Comparison of ENCODE assay signal across 16 mouse cellular contexts in genomic region chr13:40725924-40726323, GRCm38 (mm10). TPM values are rescaled to one million over a fixed set of nuclear protein-coding genes. Genes with fewer than 3 reads are reported as not detected.
DNase-seq lines count a peak whose midpoint lies in the region; ATAC-seq and TF ChIP-seq lines count a peak whose summit lies in the region.
"Had no signal": no experiment of that assay in that cellular context is flagged by ENCODE, and none has a peak within 500 bp of the region (broad histone marks: within the 10 kb centered on the region; RNA-seq: fewer than 3 reads in every experiment).

No protein-coding gene starts in this region.

- no peak for ATAC-seq in hindbrain, embryonic 11.5 days (ENCODE audit: low FRiP score)
- no peak for ATAC-seq in limb, embryonic 14.5 days (ENCODE audit: low FRiP score, low read depth)
- ATAC-seq: forebrain, embryonic 13.5 days; liver, embryonic 12.5 days; lung, postnatal 0 days had no signal

- no peaks in the 10 kb centered on the region; the same call in 1 of the 2 replicates for H3K4me1 ChIP-seq in hindbrain, embryonic 11.5 days (replicated peaks; ENCODE audit: control insufficient read depth, insufficient read depth, low read length)
- peaks cover 7% of the 10 kb centered on the region; the same call in 1 of the 2 replicates for H3K4me1 ChIP-seq in limb, embryonic 14.5 days (ENCODE audit: control insufficient read depth, insufficient read depth, low read length)

- no peaks in the 10 kb centered on the region for H3K36me3 ChIP-seq in hindbrain, embryonic 11.5 days (ENCODE audit: control insufficient read depth, insufficient read depth, low read length)
- H3K36me3 ChIP-seq in limb, embryonic 14.5 days (ENCODE audit: control insufficient read depth, insufficient read depth, low read length), result no peaks in the 10 kb centered on the region
- H3K36me3 ChIP-seq: heart, embryonic 13.5 days; liver, embryonic 12.5 days had no signal

- no peak overlapping the region for H3K27ac ChIP-seq in hindbrain, embryonic 11.5 days (ENCODE audit: low read depth, low read length)
- H3K27ac ChIP-seq in limb, embryonic 14.5 days (replicated peaks; ENCODE audit: low read depth, low read length), result no peak overlapping the region
- no peak overlapping the region for H3K27ac ChIP-seq in left cerebral cortex, adult 2 months
- H3K27ac ChIP-seq: forebrain, embryonic 13.5 days; heart, embryonic 13.5 days; liver, embryonic 12.5 days had no signal

- intact Hi-C loops in left cerebral cortex, adult 2 months (cut with DNase I), result no loop called here

- no peaks in the 10 kb centered on the region for H3K9me3 ChIP-seq in hindbrain, embryonic 11.5 days (ENCODE audit: control insufficient read depth, low read length)
- no peaks in the 10 kb centered on the region for H3K9me3 ChIP-seq in limb, embryonic 14.5 days (ENCODE audit: control insufficient read depth, low read length)
- H3K9me3 ChIP-seq: forebrain, embryonic 13.5 days; heart, embryonic 13.5 days; liver, embryonic 12.5 days had no signal

- H3K4me2 ChIP-seq in hindbrain, embryonic 11.5 days (replicated peaks; ENCODE audit: low read depth, low read length), result peak overlapping the region; percentile 17; the same call in 1 of the 2 replicates
- peak overlapping the region; percentile 22 for H3K4me2 ChIP-seq in limb, embryonic 14.5 days (replicated peaks; ENCODE audit: low read depth, low read length, severe bottlenecking)
- H3K4me2 ChIP-seq: forebrain, embryonic 13.5 days; heart, embryonic 13.5 days; liver, embryonic 12.5 days had no signal

- WGBS in hindbrain, embryonic 11.5 days, result 6% methylated on average over 7 of the region's 7 CpGs
- 2% methylated on average over 7 of the region's 7 CpGs for WGBS in limb, embryonic 14.5 days

- no peak for TF ChIP-seq POLR2A in limb, embryonic 14.5 days (IDR thresholded peaks at IDR 0.05; ENCODE audit: borderline replicate concordance, extremely low read depth, insufficient read depth, insufficient read length)

- peak; percentile 54 for DNase-seq in 3T3-L1 (ENCODE audit: low read depth, low spot score)
- peak; percentile 57 for DNase-seq in NIH3T3 (ENCODE audit: low read depth)
- no peak for DNase-seq in hindbrain, embryonic 11.5 days (ENCODE audit: low spot score)
- no peak for DNase-seq in limb, embryonic 14.5 days (ENCODE audit: low spot score)
- no peak for DNase-seq in adrenal gland, postnatal 4 days (ENCODE audit: low spot score in 2 of 2)
- no peak for DNase-seq in left cerebral cortex, adult 2 months (ENCODE audit: extremely low spot score in 1 of 2, low spot score in 2 of 2)
- no peak for DNase-seq in natural killer cell, adult 2 months (ENCODE audit: low spot score in 2 of 2)
- DNase-seq in urinary bladder, postnatal 10 days (ENCODE audit: low spot score), result no peak
- DNase-seq: adrenal gland, postnatal 10 days; gastrocnemius, postnatal 14 days; kidney, postnatal 14 days; layer of hippocampus, postnatal 36 days had no signal

- peak overlapping the region; percentile 20 for H3K4me3 ChIP-seq in hindbrain, embryonic 11.5 days (ENCODE audit: low read depth, low read length)
- peak overlapping the region; percentile 23 for H3K4me3 ChIP-seq in limb, embryonic 14.5 days (replicated peaks; ENCODE audit: low read length)
- H3K4me3 ChIP-seq in left cerebral cortex, adult 2 months, result no peak overlapping the region
- H3K4me3 ChIP-seq: forebrain, embryonic 13.5 days; heart, embryonic 13.5 days; liver, embryonic 12.5 days had no signal

- peaks cover 57% of the 10 kb centered on the region for H3K27me3 ChIP-seq in hindbrain, embryonic 11.5 days (ENCODE audit: control insufficient read depth, insufficient read depth, low read length)
- H3K27me3 ChIP-seq in limb, embryonic 14.5 days (ENCODE audit: control insufficient read depth, insufficient read depth, low read length), result peaks cover 71% of the 10 kb centered on the region

- no peak for TF ChIP-seq CTCF in left cerebral cortex, adult 2 months (IDR thresholded peaks at IDR 0.05)

- H3K9ac ChIP-seq in hindbrain, embryonic 11.5 days (ENCODE audit: low read depth, low read length), result no peak overlapping the region
- H3K9ac ChIP-seq in limb, embryonic 14.5 days (ENCODE audit: low read depth, low read length, severe bottlenecking), result no peak overlapping the region
- H3K9ac ChIP-seq: forebrain, embryonic 13.5 days; heart, embryonic 13.5 days; liver, embryonic 12.5 days had no signal

RNA-seq across cellular contexts. Expression of gene Tfap2a, which starts 12.3 kb away (rescaled TPM):
- polyA plus RNA-seq in hindbrain, embryonic 11.5 days (2014; fragmentation: Nextera tagmentation; extraction: Ambion mirVana), result 15.5 and 20.6 TPM in 2 replicates
- polyA plus RNA-seq in limb, embryonic 14.5 days (2012; rRNA removed), result 21.5 and 23.9 TPM in 2 replicates
- 9.6 and 12.8 TPM in 2 replicates for polyA plus RNA-seq in limb, embryonic 14.5 days (2014; fragmentation: Nextera tagmentation; extraction: Ambion mirVana)
- total RNA-seq in adrenal gland, postnatal 4 days (2021), result 1 to 10 TPM; 1.5 to 3.1 TPM
- total RNA-seq in left cerebral cortex, adult 2 months (2021), result 1 to 10 TPM in 1 of 2 experiments, under 1 TPM in 1; 0.68 to 1.0 TPM
- total RNA-seq: gastrocnemius, postnatal 14 days had no signal

Comparison
In these comparisons a context has a peak if more than half of its experiments do, and no peak if none do; other contexts are left out.
1. DNase-seq: peak in 3T3-L1 (single experiment) and NIH3T3 (single experiment); none in hindbrain, embryonic 11.5 days (single experiment), limb, embryonic 14.5 days (single experiment), adrenal gland, postnatal 4 days (0 of 2), left cerebral cortex, adult 2 months (0 of 2), natural killer cell, adult 2 months (0 of 2) and urinary bladder, postnatal 10 days (single experiment).